Mouse (Mus musculus): ENCODE results near the gene Tpbgl. TPM values are rescaled to one million over a fixed set of nuclear protein-coding genes. Genes with fewer than 3 reads are reported as not detected.

Tpbgl gene
- polyA plus RNA-seq, 1 experiment from 2014 or later = 0.32 TPM

DNA sequence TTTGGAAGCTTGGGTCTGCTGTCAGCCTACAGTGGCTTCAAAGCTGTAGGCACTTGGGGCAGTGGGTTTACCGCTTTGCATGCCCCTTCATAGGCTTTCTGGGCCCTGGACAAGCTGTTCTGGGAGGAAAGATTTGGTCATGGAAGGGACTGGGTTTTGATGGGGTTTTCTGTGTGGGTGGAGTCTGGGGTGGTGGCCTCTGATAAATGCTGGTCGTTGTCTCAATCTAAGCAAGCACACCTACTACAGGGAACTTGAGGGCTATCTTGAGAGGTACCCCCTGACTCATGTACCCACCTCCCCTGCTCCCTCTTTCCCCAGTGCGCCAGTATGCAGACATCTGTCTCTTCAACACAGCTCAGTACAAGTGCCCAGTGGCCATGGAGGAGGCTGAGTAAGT is 34.2 kb downstream of the Tpbgl start:
- Histone ChIP-seq H3K27ac (ENCODE audit: low read depth, low read length) (no peak overlapping the region), H3K4me1 (ENCODE audit: control insufficient read depth, insufficient read depth, low read length) (no peaks in the 10 kb centered on the region), H3K4me3 (ENCODE audit: low read depth, low read length) (no peak overlapping the region), H3K36me3 (ENCODE audit: control insufficient read depth, insufficient read depth, low read length) (peaks cover 46% of the 10 kb centered on the region), H3K4me2 (ENCODE audit: low read length) (no peak overlapping the region), H3K27me3 (replicated peaks; ENCODE audit: control insufficient read depth, insufficient read depth, low read length) (no peaks in the 10 kb centered on the region), H3K9ac (ENCODE audit: low read length) (no peak overlapping the region), H3K9me3 (replicated peaks; ENCODE audit: control insufficient read depth, low read length) (no peaks in the 10 kb centered on the region)
- no peak for DNase-seq (ENCODE audit: low spot score)
- WGBS = 91% methylated on average over 3 of the region's 3 CpGs
- ATAC-seq = no peak

DNA sequence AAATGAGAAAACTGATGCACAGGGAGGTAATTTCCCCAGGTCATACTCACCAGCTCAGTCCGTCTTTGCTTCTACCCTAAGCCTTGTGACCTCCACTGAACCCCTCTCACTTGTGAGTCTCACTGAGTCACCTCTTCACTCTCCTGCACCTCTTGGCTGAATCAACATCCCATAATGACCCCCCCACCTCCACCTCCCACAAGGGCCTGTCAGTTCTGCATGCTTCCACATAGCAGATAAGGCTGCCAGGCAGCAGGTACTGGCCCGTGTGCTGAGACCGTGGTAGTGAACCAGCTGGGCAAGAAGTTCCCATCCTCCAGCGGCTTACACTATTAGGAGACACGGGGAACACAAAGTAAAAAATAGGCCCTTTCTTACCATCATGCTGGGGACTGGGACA is 36.3 kb downstream of the Tpbgl start:
- H3K4me1 ChIP-seq (ENCODE audit: control insufficient read depth, insufficient read depth, low read length) = no peaks in the 10 kb centered on the region
- no peaks in the 10 kb centered on the region for H3K9me3 ChIP-seq (replicated peaks; ENCODE audit: control insufficient read depth, low read length)
- H3K9ac ChIP-seq (ENCODE audit: low read length) = no peak overlapping the region
- H3K27me3 ChIP-seq (replicated peaks; ENCODE audit: control insufficient read depth, insufficient read depth, low read length) = no peaks in the 10 kb centered on the region
- H3K4me2 ChIP-seq (ENCODE audit: low read length) = no peak overlapping the region
- H3K4me3 ChIP-seq (ENCODE audit: low read depth, low read length) = no peak overlapping the region
- peaks cover 38% of the 10 kb centered on the region for H3K36me3 ChIP-seq (ENCODE audit: control insufficient read depth, insufficient read depth, low read length)
- no peak overlapping the region for H3K27ac ChIP-seq (ENCODE audit: low read depth, low read length)
- DNase-seq (ENCODE audit: low spot score) (no peak), ATAC-seq (0 out of 2 replicates have a peak, but pooled peaks have one; percentile 15)
- 79% methylated on average over 5 of the region's 5 CpGs for WGBS

DNA sequence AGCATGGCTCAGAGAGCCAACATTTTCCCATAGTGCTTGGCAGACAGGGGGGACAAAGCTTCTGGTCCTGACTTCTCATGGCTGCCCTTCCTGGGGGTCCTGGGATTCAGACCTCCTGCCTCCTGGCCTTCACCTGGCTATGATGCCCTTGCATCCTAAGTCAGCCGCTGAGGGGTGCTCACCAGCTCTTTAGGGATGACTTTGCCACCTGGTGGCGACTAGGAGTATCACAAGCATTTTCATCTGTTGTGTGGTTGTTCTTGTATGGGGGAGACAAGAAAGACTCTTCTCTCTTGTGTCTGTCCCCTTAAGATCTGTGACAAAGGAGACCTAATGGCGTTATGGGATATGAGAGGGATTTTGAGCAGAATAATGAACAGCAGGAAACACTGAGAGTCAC is 36.8 kb downstream of the Tpbgl start:
- DNase-seq (ENCODE audit: low spot score) (peak; percentile 85), ATAC-seq (peak; percentile 55; the same call in 1 of the 2 replicates)
- Histone ChIP-seq H3K27me3 (replicated peaks; ENCODE audit: control insufficient read depth, insufficient read depth, low read length) (no peaks in the 10 kb centered on the region), H3K9ac (ENCODE audit: low read length) (no peak overlapping the region), H3K27ac (ENCODE audit: low read depth, low read length) (no peak overlapping the region), H3K4me2 (ENCODE audit: low read length) (no peak overlapping the region), H3K4me1 (ENCODE audit: control insufficient read depth, insufficient read depth, low read length) (no peaks in the 10 kb centered on the region), H3K36me3 (ENCODE audit: control insufficient read depth, insufficient read depth, low read length) (peaks cover 38% of the 10 kb centered on the region), H3K4me3 (ENCODE audit: low read depth, low read length) (no peak overlapping the region), H3K9me3 (replicated peaks; ENCODE audit: control insufficient read depth, low read length) (no peaks in the 10 kb centered on the region)
- WGBS = 4% methylated on average over 3 of the region's 3 CpGs

DNA sequence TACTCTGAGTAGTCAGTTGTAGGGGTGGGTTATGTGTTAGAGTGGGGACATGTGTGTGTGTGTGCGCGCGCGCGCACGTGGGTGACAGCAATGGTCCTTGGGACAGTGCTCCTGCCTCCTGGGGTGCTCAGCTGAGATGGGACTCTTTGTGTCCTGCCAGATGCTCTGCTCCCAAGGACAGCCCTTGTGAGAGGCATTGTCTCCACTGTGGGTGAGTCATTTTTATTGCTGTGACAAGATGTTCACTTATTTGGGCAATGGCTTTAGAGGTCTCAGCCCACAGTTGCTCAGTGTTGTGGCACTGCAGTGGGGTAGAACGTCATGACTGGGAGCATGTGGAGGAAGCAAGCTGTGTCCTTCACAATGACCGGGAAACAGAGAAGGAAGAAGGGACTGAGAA is 40.9 kb downstream of the Tpbgl start:
- ATAC-seq = no peak
- no peaks in the 10 kb centered on the region for H3K27me3 ChIP-seq (replicated peaks; ENCODE audit: control insufficient read depth, insufficient read depth, low read length)
- no peak overlapping the region for H3K4me3 ChIP-seq (ENCODE audit: low read depth, low read length)
- DNase-seq (ENCODE audit: low spot score) = no peak
- H3K4me1 ChIP-seq (ENCODE audit: control insufficient read depth, insufficient read depth, low read length) = no peaks in the 10 kb centered on the region
- H3K9me3 ChIP-seq (replicated peaks; ENCODE audit: control insufficient read depth, low read length) = no peaks in the 10 kb centered on the region
- no peak overlapping the region for H3K4me2 ChIP-seq (ENCODE audit: low read length)
- 92% methylated on average over 8 of the region's 8 CpGs for WGBS
- no peak overlapping the region for H3K9ac ChIP-seq (ENCODE audit: low read length)
- no peak overlapping the region for H3K27ac ChIP-seq (ENCODE audit: low read depth, low read length)
- peaks cover 21% of the 10 kb centered on the region for H3K36me3 ChIP-seq (ENCODE audit: control insufficient read depth, insufficient read depth, low read length)

DNA sequence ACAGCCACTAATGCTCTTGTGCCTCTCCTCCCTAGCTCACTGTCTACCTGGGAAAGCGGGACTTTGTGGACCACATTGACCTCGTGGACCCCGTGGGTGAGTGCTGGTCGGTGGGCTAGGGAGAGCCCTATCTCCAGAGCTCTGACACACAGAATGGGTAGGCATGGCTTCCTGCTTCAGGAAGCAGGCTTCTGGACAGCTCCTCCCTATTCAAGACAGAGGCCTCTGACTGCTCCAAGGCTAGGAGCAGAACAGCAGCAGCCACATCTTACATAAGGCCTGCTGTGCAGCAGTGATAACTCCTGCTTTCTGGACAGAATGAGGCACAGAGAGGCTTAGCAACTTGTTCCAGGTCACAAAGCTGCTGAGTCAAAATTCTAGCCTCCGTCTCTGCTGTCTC is 43.3 kb downstream of the Tpbgl start:
- no peaks in the 10 kb centered on the region for H3K27me3 ChIP-seq (replicated peaks; ENCODE audit: control insufficient read depth, insufficient read depth, low read length)
- DNase-seq (ENCODE audit: low spot score) (no peak), ATAC-seq (no peak)
- H3K27ac ChIP-seq (ENCODE audit: low read depth, low read length) = no peak overlapping the region
- no peaks in the 10 kb centered on the region for H3K9me3 ChIP-seq (replicated peaks; ENCODE audit: control insufficient read depth, low read length)
- WGBS = 86% methylated on average over 5 of the region's 5 CpGs
- peaks cover 8% of the 10 kb centered on the region; the same call in 1 of the 2 replicates for H3K4me1 ChIP-seq (ENCODE audit: control insufficient read depth, insufficient read depth, low read length)
- H3K9ac ChIP-seq (ENCODE audit: low read length) = no peak overlapping the region
- no peak overlapping the region for H3K4me2 ChIP-seq (ENCODE audit: low read length)
- H3K4me3 ChIP-seq (ENCODE audit: low read depth, low read length) = no peak overlapping the region
- H3K36me3 ChIP-seq (ENCODE audit: control insufficient read depth, insufficient read depth, low read length) = peaks cover 17% of the 10 kb centered on the region

DNA sequence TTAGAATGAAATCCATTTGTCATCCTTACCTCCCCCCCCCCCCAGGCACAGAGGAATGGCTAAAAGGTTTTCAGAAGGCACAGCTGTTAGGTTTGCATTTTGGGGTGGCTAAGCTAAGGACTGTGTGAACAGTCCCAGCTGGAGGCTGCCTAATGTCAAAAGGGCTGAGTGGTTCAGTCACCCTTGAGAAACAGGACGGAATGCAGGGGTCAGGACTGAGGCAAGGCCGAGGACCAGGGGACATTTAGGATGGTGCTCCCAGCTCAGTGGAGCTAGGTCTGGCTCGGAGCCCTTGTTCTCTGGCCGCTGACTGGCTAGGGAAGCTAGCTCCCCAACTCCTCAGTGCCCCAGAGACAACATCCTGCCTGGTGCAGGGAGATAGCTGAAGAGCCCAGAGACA is 44.0 kb downstream of the Tpbgl start:
- WGBS = 72% methylated on average over 4 of the region's 4 CpGs
- H3K27me3 ChIP-seq (replicated peaks; ENCODE audit: control insufficient read depth, insufficient read depth, low read length) = no peaks in the 10 kb centered on the region
- no peak overlapping the region for H3K9ac ChIP-seq (ENCODE audit: low read length)
- peaks cover 11% of the 10 kb centered on the region; the same call in 1 of the 2 replicates for H3K36me3 ChIP-seq (ENCODE audit: control insufficient read depth, insufficient read depth, low read length)
- DNase-seq (ENCODE audit: low spot score) (no peak), ATAC-seq (no peak)
- no peak overlapping the region for H3K27ac ChIP-seq (ENCODE audit: low read depth, low read length)
- no peak overlapping the region for H3K4me3 ChIP-seq (ENCODE audit: low read depth, low read length)
- H3K4me1 ChIP-seq (ENCODE audit: control insufficient read depth, insufficient read depth, low read length) = peaks cover 8% of the 10 kb centered on the region; the same call in 1 of the 2 replicates
- H3K4me2 ChIP-seq (ENCODE audit: low read length) = no peak overlapping the region
- no peaks in the 10 kb centered on the region for H3K9me3 ChIP-seq (replicated peaks; ENCODE audit: control insufficient read depth, low read length)

DNA sequence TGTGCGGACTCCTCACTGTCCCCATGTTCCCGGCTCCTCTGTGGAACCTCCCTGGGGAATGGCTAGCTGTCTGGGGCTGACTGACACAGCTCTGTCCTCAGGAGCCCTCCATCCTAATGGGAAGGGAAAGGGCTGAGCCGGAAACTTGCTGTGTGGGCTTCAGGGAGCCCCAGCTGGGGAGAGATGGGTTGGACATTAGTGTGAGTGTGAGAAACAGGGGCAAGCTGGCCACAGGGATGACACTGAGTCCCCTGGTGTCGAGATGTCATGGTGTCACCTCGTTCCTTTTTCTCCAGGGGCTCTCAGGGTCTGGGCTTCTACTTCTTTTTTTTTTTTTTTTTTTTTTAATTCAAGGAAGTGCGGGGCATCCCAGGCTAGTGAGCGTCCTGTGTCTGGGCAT is 44.6 kb downstream of the Tpbgl start:
- Histone ChIP-seq H3K9ac (ENCODE audit: low read length) (no peak overlapping the region), H3K9me3 (replicated peaks; ENCODE audit: control insufficient read depth, low read length) (no peaks in the 10 kb centered on the region), H3K4me3 (ENCODE audit: low read depth, low read length) (no peak overlapping the region), H3K36me3 (ENCODE audit: control insufficient read depth, insufficient read depth, low read length) (peaks cover 8% of the 10 kb centered on the region; the same call in 1 of the 2 replicates), H3K27me3 (replicated peaks; ENCODE audit: control insufficient read depth, insufficient read depth, low read length) (no peaks in the 10 kb centered on the region), H3K4me1 (ENCODE audit: control insufficient read depth, insufficient read depth, low read length) (peaks cover 8% of the 10 kb centered on the region; the same call in 1 of the 2 replicates), H3K27ac (ENCODE audit: low read depth, low read length) (no peak overlapping the region), H3K4me2 (ENCODE audit: low read length) (no peak overlapping the region)
- WGBS = 89% methylated on average over 7 of the region's 7 CpGs
- no peak for ATAC-seq
- no peak for DNase-seq (ENCODE audit: low spot score)

DNA sequence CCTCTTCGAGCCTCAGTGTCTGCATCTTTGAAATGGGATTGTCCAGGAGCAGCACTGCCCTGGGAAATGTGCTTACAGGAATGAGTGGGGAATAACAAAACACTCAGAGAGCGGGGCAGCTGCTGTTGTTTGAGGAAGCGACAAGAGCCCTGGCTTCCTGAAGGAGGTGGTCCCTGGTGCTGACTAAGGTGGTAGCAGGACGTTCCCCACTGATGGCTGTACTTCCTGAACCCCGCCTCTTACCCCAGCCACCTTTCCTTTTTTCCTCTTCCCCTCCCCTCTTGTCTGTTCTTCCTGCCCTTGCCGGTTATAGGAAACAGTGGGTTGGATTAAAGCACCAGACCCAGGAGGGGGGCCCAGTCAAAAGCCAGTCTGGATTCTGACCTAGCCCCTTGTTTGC is 46.7 kb downstream of the Tpbgl start:
- peaks cover 6% of the 10 kb centered on the region; the same call in 1 of the 2 replicates for H3K36me3 ChIP-seq (ENCODE audit: control insufficient read depth, insufficient read depth, low read length)
- H3K9me3 ChIP-seq (replicated peaks; ENCODE audit: control insufficient read depth, low read length) = no peaks in the 10 kb centered on the region
- DNase-seq (ENCODE audit: low spot score) = no peak
- no peak for ATAC-seq
- peak overlapping the region; percentile 11; the same call in 1 of the 2 replicates for H3K4me3 ChIP-seq (ENCODE audit: low read depth, low read length)
- WGBS = 29% methylated on average over 6 of the region's 6 CpGs
- H3K27ac ChIP-seq (ENCODE audit: low read depth, low read length) = no peak overlapping the region
- no peaks in the 10 kb centered on the region for H3K27me3 ChIP-seq (replicated peaks; ENCODE audit: control insufficient read depth, insufficient read depth, low read length)
- peak overlapping the region; percentile 47 for H3K4me2 ChIP-seq (ENCODE audit: low read length)
- H3K9ac ChIP-seq (ENCODE audit: low read length) = peak overlapping the region; percentile 57
- peaks cover 8% of the 10 kb centered on the region; the same call in 1 of the 2 replicates for H3K4me1 ChIP-seq (ENCODE audit: control insufficient read depth, insufficient read depth, low read length)

DNA sequence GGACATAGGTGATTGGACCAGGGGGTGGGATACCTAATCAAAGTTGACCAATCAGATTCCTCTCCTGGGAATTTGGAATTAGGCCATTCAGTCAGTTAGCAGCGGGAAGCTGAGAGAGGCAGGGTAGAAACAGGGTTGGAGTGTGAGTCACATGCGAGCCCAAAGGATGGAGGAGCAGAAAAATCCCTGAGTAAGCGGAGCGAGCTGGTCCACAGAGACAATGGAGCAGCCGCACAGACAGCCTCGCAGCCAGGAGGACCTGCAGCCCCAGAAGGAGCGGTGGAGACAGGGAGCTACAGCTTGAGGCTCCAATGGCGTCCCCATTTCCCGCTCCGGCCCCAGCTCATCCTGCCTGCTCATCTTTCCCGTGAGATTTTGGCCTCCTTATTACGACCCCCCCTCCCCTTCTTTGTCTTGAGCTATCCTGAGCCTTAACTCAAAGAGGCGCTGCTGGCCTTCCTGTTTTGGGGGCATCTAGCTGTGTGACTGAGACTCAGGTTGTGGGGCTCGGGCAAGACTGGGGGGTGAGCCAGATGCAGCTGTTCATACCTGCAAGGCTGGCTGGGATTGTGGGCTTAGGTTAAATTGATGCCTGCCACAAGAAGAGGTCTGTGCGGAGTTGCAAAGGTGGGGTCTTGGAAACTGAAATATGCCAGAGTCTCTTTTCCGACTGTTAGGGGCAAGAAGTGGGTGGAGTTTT is 47.3 kb downstream of the Tpbgl start:
- Histone ChIP-seq H3K27me3 (replicated peaks; ENCODE audit: control insufficient read depth, insufficient read depth, low read length) (no peaks in the 10 kb centered on the region), H3K9ac (ENCODE audit: low read length) (peak overlapping the region; percentile 57), H3K4me3 (ENCODE audit: low read depth, low read length) (peak overlapping the region; percentile 11; the same call in 1 of the 2 replicates), H3K9me3 (replicated peaks; ENCODE audit: control insufficient read depth, low read length) (no peaks in the 10 kb centered on the region), H3K4me1 (ENCODE audit: control insufficient read depth, insufficient read depth, low read length) (peaks cover 8% of the 10 kb centered on the region; the same call in 1 of the 2 replicates), H3K36me3 (ENCODE audit: control insufficient read depth, insufficient read depth, low read length) (peaks cover 4% of the 10 kb centered on the region; the same call in 1 of the 2 replicates), H3K27ac (ENCODE audit: low read depth, low read length) (no peak overlapping the region), H3K4me2 (ENCODE audit: low read length) (peak overlapping the region; percentile 47)
- peak; percentile 59 for DNase-seq (ENCODE audit: low spot score)
- whole genome bisulfite sequencing = 2% methylated on average over 16 of the region's 16 CpGs
- ATAC-seq = peak; percentile 50
